Mouse (Mus musculus) forebrain, embryonic 10.5 days (tissue): ENCODE results near the gene Ankrd13d. TPM values are rescaled to one million over a fixed set of nuclear protein-coding genes. Genes with fewer than 3 reads are reported as not detected.

Experiments
- DNase-seq: peaks from one replicate; pipeline ENCODE4 v3.0.0-alpha.2; 2017; ENCODE audit warnings: low spot score; ENCODE audit errors: extremely low spot score
- H3K27ac ChIP-seq: fragments of 300-500 bp; sonication (generic); 2 replicates; pipeline ENCODE4 v1.5.1; 2016; ENCODE audit warnings: mild to moderate bottlenecking
- H3K27me3 ChIP-seq: fragments of 300-500 bp; sonication (generic); 2 replicates; pipeline ENCODE4 v1.6.1; 2016; ENCODE audit warnings: mild to moderate bottlenecking; ENCODE audit not compliant: poor library complexity, severe bottlenecking
- H3K36me3 ChIP-seq: fragments of 300-500 bp; sonication (generic); replicated peaks from 2 replicates; pipeline ENCODE4 v1.6.1; 2016; ENCODE audit warnings: mild to moderate bottlenecking, moderate library complexity
- H3K4me1 ChIP-seq: fragments of 300-500 bp; sonication (generic); 2 replicates; pipeline ENCODE4 v1.6.1; 2016
- H3K4me3 ChIP-seq: fragments of 300-500 bp; sonication (generic); 2 replicates; pipeline ENCODE4 v1.5.1; 2016; ENCODE audit warnings: mild to moderate bottlenecking, moderate library complexity
- H3K9me3 ChIP-seq: fragments of 300-500 bp; sonication (generic); 2 replicates; pipeline ENCODE4 v1.6.1; 2016; ENCODE audit warnings: mild to moderate bottlenecking, moderate library complexity
- WGBS: fragments of 180-500 bp; shearing (Covaris S2); methylation state at CpG from one replicate; pipeline ENCODE4 v1.1.7; 2016; 5-methylcytosine and 5-hydroxymethylcytosine counted together
- polyA plus RNA-seq: library from polyadenylated mRNA; unstranded; fragments of >200 nt; fragmentation: Nextera tagmentation; extraction: Ambion mirVana; gene quantifications from 2 replicates; pipeline ENCODE4 v1.2.1, GENCODE M21; 2016

Gene Ankrd13d
- polyA plus RNA-seq, 1 experiment from 2014 or later, result 7.9 TPM

DNA sequence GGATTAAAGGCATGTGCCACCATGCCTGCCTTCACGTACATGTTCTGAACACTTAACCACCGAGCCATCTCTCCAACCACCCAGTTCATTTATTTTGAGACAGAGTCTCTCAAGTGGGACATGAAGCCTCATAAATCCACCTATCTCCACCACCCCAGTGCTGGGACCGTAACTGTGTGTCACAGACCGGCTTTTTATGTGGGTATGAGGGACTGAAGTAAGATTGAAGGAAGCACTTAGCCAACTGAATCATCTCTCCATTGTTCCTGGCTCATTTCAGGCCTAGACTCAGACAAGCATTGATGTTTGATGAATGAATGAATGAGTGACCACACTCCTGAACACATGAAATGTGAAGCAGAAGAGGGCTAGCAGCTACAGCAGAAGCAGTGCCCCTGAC lies 26.4 kb upstream of the Ankrd13d start:
- H3K4me1 ChIP-seq, result peaks cover 18% of the 10 kb centered on the region
- no peak for DNase-seq
- no peak overlapping the region for H3K27ac ChIP-seq
- peaks cover 8% of the 10 kb centered on the region for H3K36me3 ChIP-seq
- WGBS, result 93% methylated on average over 4 of the region's 4 CpGs
- H3K27me3 ChIP-seq, result no peaks in the 10 kb centered on the region
- H3K4me3 ChIP-seq, result no peak overlapping the region
- H3K9me3 ChIP-seq, result no peaks in the 10 kb centered on the region

DNA sequence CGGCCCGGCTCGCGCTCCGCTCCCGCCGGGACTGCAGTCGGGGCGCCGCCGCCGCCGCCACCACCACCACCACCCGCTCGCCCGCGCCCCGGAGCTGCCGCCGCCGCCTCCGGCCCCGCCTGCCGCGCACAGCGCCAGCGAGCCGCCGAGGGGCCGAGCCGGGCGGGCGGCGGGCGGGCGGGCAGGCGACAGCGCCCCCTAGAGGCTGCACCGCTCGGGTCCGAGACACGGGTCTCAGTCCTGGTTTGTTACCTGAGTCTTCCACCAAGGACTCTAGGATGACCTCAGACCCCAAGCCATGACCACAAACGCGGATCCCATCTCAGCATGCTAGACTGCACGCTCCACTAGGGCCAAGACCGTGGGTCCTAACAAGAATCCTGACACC lies 23.2 kb upstream of the Ankrd13d start, which contains the start of gene Grk2:
Gene Grk2 (minus strand): TSS at position 33 of the 388 bp plus-strand sequence.
- H3K36me3 ChIP-seq, result no peaks in the 10 kb centered on the region; the same call in 1 of the 2 replicates
- peaks cover 49% of the 10 kb centered on the region for H3K4me1 ChIP-seq
- peak within 1 kb of the TSS; percentile 95 for H3K4me3 ChIP-seq
- DNase-seq, result peak; percentile 75
- no peaks in the 10 kb centered on the region for H3K27me3 ChIP-seq
- 2% methylated on average over 43 of the region's 46 CpGs for WGBS
- peak within 1 kb of the TSS; percentile 93 for H3K27ac ChIP-seq
- no peaks in the 10 kb centered on the region for H3K9me3 ChIP-seq

DNA sequence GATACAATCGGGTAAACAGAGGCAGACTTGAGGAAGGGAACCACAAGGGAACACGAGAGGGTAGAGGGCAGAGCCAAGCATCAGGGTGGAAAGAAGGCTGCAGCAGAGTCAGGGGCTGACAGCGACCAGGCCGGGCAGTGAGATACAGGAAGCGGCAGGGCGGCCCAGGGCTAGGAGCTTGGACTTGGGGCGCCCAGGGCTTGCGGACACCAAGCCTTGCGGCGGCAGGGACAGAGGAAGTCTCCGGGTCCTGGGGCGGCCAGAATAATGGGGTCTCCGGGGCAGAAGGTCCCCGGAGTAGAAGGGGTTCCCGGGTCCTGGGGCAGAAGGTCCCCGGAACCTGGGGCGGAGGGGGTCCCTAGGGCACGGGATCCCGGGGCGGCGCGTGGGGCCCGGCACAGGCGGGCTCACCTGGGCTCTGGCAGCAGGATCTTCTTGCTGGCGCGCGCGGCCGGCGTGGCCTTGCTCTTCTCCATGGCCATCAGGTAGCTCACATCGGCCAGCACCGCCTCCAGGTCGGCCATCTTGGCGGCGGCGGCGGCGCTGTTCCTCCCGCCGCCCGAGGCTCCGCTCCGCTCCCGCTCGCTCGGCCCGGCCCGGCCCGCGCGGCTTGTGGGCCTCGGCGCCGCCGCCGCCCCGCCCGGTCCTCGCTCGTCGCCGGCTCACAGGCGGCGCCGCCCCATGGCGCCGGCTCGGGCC lies 22.7 kb upstream of the Ankrd13d start:
- H3K27ac ChIP-seq, result peak overlapping the region; percentile 93
- peak; percentile 59 for DNase-seq
- WGBS, result 3% methylated on average over 68 of the region's 68 CpGs

DNA sequence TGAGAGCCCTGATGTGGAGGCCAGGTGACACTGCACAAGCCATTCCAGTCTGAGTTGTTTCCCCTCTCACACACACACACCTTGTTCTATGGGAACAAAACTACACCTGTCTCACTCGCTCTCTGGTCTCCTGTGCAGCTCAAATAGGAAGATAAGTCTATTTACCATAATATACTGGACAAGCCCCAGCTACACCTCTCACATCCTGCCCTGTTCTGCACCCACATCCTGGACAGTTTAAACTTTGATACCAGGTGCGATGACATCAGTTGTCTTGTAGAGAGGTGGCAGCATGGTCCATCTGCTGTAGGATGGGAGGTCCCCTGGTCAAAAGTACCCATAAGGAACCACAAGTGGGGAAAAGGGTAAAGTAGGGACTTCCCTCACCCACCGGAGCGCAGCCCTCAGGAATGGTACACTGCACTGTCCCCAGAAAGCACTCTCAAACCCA lies 22.0 kb upstream of the Ankrd13d start:
- Histone ChIP-seq H3K27me3 (no peaks in the 10 kb centered on the region), H3K9me3 (no peaks in the 10 kb centered on the region), H3K36me3 (no peaks in the 10 kb centered on the region; the same call in 1 of the 2 replicates), H3K27ac (peak overlapping the region; percentile 93), H3K4me3 (peak overlapping the region; percentile 95), H3K4me1 (peaks cover 62% of the 10 kb centered on the region)
- DNase-seq, result no peak
- 66% methylated on average over 4 of the region's 4 CpGs for WGBS

More for the DNA sequence above, 22.7 kb upstream of the Ankrd13d start:
- H3K4me1 ChIP-seq, result peaks cover 55% of the 10 kb centered on the region
- H3K4me3 ChIP-seq, result peak overlapping the region; percentile 95
- no peaks in the 10 kb centered on the region; the same call in 1 of the 2 replicates for H3K36me3 ChIP-seq
- no peaks in the 10 kb centered on the region for H3K27me3 ChIP-seq
- H3K9me3 ChIP-seq, result no peaks in the 10 kb centered on the region

DNA sequence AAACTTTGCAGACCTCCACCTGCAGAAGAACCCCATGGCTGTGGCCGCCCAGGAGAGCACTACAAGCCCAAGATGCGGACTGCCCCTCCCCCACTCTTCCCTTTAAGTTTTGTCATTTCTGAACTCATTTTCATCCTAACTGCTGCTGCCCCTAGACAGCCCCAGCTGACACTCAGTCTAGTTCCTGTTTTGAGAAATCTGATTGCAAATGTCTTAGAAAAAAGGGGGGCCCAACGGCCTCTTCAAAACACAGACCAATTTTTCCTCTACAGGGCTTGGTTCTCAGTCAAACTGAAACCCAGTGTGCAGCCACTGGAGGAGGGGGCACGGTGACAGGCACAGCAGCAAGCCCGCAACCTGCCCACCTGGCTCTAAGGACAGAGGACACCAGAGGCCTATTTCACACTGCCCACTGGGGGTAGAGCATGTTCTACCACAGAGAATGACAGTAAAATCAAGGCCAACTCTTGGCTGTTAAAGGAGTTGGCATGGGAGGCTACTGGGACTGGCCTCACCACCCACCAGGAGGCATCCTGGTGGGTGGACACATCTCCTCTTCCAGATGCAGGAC lies 21.4 kb upstream of the Ankrd13d start:
- no peak for DNase-seq
- Histone ChIP-seq H3K27ac (0 out of 2 replicates have a peak overlapping the region, but pooled peaks have one; percentile 93), H3K4me3 (peak overlapping the region; percentile 95), H3K36me3 (no peaks in the 10 kb centered on the region; the same call in 1 of the 2 replicates), H3K4me1 (peaks cover 64% of the 10 kb centered on the region), H3K27me3 (no peaks in the 10 kb centered on the region), H3K9me3 (no peaks in the 10 kb centered on the region)
- 80% methylated on average over 5 of the region's 5 CpGs for WGBS

DNA sequence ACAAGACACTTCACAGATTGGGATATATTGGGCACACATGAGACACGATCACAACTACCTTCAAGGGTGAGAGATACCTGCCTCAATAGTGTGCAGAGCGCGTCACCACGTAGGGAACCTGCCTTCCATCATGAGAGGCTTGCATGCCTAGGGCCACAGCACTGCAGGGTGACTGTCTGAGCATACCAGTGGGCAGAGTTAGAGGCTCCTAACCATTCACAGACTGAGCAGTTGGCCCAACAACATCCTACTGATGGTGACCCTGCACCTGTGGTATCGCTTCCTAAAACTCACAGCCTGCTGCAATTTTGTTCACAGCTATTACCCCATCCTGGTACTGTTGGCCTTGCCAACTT lies 20.7 kb upstream of the Ankrd13d start:
- Histone ChIP-seq H3K27ac (no peak overlapping the region), H3K4me1 (peaks cover 64% of the 10 kb centered on the region), H3K4me3 (no peak overlapping the region), H3K9me3 (no peaks in the 10 kb centered on the region), H3K36me3 (no peaks in the 10 kb centered on the region; the same call in 1 of the 2 replicates), H3K27me3 (no peaks in the 10 kb centered on the region)
- DNase-seq, result no peak
- WGBS, result 91% methylated on average over 5 of the region's 5 CpGs

DNA sequence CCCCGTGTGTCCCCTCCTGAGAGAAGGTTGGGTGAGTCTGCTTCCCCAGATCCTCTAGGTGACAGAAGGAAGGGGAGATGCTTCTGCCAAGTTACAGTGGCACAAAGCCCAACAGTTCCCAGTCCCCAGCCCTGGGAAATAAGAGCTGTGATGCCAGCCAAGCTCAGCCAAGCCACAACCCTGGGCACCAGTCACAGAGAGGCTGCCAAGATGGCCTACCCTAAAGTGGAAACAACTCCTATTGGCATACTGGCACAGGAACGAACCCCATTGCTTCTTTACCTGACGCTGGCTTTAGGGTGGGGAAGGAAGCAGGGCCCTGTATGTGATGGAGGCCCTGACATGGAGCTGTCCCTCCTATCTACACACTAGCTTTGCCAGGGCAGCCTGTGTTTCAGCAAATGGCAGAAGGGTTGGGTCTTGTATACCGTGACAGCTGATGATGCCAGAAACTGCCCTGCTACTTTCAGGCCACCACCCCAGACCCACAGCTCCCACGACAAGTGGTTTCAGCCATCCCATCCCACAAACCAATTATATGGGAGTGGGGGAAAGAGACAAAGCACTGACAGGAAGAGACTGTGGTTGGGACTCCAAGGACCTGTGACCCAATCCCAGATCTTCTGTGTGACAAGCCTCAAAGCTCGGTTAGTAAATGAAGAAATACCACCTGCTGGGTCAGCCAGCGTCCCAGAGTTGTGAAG lies 20.2 kb upstream of the Ankrd13d start:
- peaks cover 64% of the 10 kb centered on the region for H3K4me1 ChIP-seq
- H3K9me3 ChIP-seq, result no peaks in the 10 kb centered on the region
- H3K36me3 ChIP-seq, result peaks cover 4% of the 10 kb centered on the region
- H3K27ac ChIP-seq, result peak overlapping the region; percentile 76
- no peak for DNase-seq
- no peaks in the 10 kb centered on the region for H3K27me3 ChIP-seq
- 82% methylated on average over 7 of the region's 7 CpGs for WGBS
- H3K4me3 ChIP-seq, result peak overlapping the region; percentile 25

DNA sequence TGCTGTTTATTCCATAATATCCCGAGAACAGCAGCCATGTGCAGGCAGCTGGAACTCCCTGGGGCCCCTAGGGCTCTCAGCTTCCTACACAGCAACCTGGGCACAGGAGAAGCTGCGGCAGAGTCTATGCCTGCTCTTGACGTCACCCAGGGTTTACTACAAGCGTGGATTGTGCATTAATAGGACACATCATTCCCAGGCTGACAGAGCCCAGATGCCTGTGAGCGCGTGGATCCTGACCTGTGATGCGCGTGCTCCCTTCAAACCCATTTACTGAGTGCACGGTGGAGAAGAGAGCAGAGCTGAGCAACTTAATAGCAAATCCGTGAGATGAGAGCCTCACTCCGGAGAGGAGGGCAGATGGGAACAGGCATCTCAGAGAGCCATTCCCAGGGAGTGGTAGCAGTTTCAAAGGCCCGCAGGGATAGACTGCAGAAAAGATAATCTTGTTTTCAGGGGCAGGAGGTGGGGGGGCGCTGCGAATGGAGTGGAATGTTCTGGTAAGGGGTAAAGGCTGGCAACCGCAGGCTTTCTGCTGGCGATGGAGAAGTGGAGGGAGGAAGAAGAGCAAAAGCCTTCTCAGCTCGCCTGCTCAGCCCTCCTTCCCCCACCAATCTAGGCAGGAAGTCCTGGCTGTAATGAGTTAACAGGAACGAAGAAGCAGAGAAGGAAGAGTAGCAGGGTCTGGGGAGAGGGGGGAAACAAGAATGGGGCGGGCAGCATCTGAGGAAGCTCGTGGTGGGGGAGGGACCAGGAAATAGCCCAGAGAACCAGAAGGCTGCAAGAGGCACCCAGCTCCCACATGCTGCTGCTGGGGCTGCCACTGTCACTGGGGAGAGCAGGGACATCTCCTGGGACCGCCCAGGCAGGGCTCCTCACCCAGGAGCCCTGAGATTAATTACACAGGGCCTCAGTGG lies 19.1 kb upstream of the Ankrd13d start:
- H3K36me3 ChIP-seq, result peaks cover 11% of the 10 kb centered on the region
- no peak for DNase-seq
- H3K4me3 ChIP-seq, result peak overlapping the region; percentile 25; the same call in 1 of the 2 replicates
- peak overlapping the region; percentile 76 for H3K27ac ChIP-seq
- 44% methylated on average over 21 of the region's 21 CpGs for WGBS
- no peaks in the 10 kb centered on the region for H3K27me3 ChIP-seq
- H3K4me1 ChIP-seq, result peaks cover 67% of the 10 kb centered on the region
- H3K9me3 ChIP-seq, result no peaks in the 10 kb centered on the region

DNA sequence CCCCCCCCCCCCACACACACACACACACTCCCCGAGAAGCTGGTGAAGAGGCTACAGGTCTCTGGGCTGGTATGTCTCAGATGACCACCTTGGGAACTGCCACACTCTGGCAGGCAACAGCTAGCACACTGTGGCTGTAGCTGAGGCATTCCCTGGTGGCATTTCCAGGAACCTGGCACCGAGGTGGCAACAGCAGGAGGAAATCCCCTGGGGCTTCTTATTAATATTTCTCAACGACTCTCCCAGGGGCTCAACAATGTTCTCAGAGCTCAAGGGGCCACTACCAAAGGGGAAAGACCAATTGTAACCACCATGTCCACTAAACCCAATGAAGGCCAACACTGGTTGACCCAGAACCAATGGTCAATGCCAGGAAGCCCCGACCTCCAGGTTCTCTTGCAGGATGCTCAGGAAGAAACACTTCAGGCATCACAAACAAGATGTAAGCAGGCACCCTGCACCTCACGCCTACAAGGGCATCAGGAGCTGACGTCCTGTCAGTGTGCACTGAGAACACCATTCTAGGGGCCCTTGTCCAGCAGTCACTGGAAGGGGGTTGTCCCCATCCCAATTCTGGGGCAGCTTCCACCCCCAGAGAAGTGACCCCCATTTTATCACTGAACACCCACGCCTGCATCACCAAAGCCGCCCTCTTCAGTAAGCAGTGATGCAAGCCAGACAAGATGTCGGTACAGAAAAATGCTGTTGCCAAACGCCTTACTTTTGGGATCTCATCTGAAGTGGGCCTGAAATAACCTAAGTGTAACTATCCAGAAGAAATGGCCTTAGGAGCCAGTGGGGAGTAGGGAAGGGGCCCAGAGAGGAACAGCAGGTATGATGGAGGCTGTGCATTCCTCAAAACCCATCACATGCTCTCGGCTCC lies 18.2 kb upstream of the Ankrd13d start:
- peaks cover 61% of the 10 kb centered on the region for H3K4me1 ChIP-seq
- peak overlapping the region; percentile 76 for H3K27ac ChIP-seq
- no peaks in the 10 kb centered on the region for H3K9me3 ChIP-seq
- DNase-seq, result no peak
- H3K27me3 ChIP-seq, result no peaks in the 10 kb centered on the region
- H3K36me3 ChIP-seq, result peaks cover 15% of the 10 kb centered on the region
- WGBS, result 76% methylated on average over 11 of the region's 11 CpGs
- H3K4me3 ChIP-seq, result peak overlapping the region; percentile 25; the same call in 1 of the 2 replicates

DNA sequence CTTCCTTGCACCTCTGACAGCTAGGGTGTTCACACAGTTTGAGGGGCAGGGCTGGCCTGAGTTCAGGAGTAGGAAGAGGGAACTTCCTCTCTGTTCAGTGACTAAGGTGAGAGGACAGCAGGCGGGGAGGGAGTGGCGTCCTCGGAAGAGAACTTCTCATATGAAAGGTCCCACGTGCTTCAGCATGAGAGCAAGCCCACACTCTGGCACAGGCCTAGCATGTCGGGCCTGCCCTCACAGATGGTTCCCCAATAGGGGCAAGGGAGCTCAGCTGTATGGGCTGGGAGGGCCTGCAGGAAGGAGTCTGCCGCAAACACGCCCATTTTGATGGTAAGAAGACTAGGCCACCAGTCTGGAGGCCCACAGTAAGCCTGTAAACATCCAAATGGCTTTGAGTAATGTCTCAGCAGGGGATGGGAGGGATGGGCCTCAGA lies 17.4 kb upstream of the Ankrd13d start:
- H3K4me3 ChIP-seq, result no peak overlapping the region; the same call in 1 of the 2 replicates
- H3K4me1 ChIP-seq, result peaks cover 58% of the 10 kb centered on the region
- no peaks in the 10 kb centered on the region for H3K27me3 ChIP-seq
- 54% methylated on average over 7 of the region's 7 CpGs for WGBS
- no peak for DNase-seq
- peaks cover 22% of the 10 kb centered on the region for H3K36me3 ChIP-seq
- no peaks in the 10 kb centered on the region for H3K9me3 ChIP-seq
- H3K27ac ChIP-seq, result 0 out of 2 replicates have a peak overlapping the region, but pooled peaks have one; percentile 76

DNA sequence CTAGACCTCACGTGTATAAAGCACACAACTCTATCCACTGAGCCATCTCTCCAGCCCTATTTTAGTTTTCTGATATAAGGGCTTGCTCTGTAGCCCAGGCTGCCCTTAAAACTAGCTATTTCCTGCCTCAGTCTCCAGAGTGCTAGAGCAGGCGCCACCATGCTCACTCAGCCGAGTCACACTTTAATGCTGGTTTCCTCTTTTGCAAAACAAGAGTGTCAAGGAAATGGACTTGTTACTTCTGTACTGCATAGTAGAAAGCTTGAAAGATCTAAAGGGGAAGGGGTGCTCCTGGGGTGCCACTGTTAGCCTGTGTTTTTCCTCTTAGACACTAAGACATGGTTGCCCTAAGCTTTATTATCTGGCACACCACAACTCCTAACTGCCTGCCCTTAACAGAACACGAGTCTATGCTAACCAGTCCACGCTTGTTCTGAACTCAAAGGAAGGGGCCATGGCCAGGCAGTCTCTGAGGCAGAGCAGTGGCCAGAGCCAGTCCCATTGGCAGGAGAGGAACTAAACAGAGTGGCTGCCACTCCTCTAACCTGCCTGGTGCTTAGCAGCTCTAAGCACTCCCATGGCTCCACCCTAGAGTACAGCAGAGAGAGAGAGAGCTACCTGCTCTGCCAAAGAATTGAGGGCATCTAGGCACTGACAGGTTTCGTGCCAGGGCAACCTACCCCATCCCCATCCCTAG lies 16.8 kb upstream of the Ankrd13d start:
- no peak overlapping the region for H3K27ac ChIP-seq
- H3K36me3 ChIP-seq, result peaks cover 28% of the 10 kb centered on the region
- H3K4me1 ChIP-seq, result peaks cover 54% of the 10 kb centered on the region
- no peaks in the 10 kb centered on the region for H3K9me3 ChIP-seq
- WGBS, result 86% methylated on average over 6 of the region's 6 CpGs
- H3K4me3 ChIP-seq, result no peak overlapping the region; the same call in 1 of the 2 replicates
- no peak for DNase-seq
- H3K27me3 ChIP-seq, result no peaks in the 10 kb centered on the region
